Mouse (Mus musculus) layer of hippocampus, postnatal 14 days (tissue): ENCODE results near the gene Gan. TPM values are rescaled to one million over a fixed set of nuclear protein-coding genes. Genes with fewer than 3 reads are reported as not detected.

Experiments
- DNase-seq, 2 experiments: peaks; one replicate each; pipeline ENCODE4 v3.0.0; 2021 to 2022; ENCODE audit warnings: low spot score in 2 of 2, mixed read lengths in 1 of 2
- long read RNA-seq, 2 experiments: library from polyadenylated mRNA; stranded (forward); transcript quantifications; one replicate each; pipeline ENCODE4 v2.0.0; 2021
- total RNA-seq, 2 experiments: library from RNA; stranded (reverse); gene quantifications; 2 replicates each; pipeline ENCODE4 v1.2.3; 2021

Gan gene
- 10 to 100 TPM; 17.6 to 18.6 TPM for total RNA-seq
- long read RNA-seq, experiment 1, partial matches to known transcripts: 0 of 2 reads
- long read RNA-seq, experiment 1, other reads (novel, unspliced or antisense): 2 of 2 reads
- long read RNA-seq, experiment 2, partial matches to known transcripts: 0 of 5 reads
- long read RNA-seq, experiment 2, other reads (novel, unspliced or antisense): 5 of 5 reads

DNA sequence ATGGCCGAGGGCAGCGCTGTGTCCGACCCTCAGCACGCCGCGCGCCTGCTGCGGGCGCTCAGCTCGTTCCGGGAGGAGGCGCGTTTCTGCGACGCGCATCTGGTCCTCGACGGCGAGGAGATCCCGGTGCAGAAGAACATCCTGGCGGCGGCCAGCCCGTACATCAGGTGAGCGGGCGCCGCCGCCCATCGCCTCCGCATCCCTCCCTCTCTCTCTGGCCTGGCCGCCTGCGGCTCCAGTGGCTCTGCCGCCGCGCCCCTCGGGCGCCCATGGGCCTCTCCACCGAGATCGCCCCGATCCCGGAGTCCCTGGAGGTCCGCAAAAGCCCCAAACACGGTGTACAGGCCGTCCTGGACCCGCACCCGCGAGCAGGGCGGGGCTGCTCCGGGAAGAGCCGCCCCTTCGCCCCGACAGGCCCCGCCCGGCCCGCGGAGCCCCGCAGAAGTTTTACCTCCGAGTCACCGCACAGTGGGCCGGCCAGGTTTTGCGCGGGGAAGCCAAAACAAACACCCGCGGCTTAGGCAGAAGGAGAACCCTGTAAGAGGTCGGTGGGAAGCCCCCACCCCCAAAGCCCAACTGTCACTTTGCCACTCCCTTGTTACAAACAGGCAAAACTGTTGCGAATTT lies at the start of gene Gan:
TSS of gene Gan (plus strand) at position 1 of the 627 bp plus-strand sequence.
- DNase-seq: no peak

DNA sequence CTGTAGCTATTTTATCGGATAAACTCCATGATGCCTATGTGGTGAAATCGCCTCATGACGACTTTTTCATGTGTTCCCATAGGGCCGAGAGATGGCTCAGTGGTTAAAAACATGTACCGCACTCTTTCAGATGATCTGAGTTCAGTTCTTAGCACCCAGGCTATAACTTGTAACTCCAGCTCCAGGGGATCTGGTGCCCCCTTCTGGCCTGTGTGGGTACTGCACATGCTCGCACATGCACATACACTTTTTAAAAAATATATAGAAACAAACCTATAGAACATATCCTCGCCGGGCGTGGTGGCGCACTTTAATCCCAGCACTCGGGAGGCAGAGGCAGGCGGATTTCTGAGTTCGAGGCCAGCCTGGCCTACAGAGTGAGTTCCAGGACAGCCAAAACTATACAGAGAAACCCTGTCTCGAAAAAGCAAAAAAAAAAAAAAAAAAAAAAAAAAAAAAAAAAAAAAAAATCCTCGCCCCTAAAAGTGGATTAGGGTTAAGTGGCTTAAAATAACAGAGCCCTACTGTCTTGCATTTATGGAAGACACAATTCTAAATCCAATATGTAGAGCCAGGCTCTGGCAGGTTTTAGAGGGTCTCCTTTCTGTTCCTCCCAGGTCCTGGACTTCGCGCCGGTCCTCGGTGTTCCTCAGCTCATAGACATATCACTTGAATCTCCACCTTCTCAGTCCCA lies 48.8 kb upstream of the Gan start:
- no peak for DNase-seq

DNA sequence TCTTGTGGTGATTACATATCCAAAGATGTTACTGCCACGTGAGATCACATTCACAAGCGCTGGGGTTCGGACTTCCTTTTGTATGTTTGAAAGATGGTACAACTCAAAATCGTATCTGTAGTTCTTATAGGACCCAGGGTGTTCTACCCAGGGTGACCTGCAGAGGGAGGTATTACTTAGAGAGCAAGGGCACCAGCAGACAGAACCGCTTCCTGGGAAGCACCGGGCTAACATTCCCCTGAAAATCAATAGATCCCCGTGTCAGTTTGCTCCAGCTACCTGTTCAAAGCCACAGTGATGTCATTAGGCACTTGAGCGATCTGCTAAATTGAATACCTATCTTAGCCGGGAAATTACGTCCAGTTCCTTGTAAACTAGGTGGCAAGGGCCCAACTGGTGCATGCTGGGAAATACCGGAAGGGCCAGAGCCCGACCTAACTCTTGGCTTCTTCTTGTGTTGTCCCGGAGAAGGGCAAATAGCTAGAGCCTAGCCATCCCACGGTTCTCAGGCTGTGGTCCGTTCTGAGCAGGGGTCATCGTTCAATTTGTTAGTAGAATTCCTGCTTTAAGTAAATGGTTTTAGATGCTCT lies 48.0 kb upstream of the Gan start:
- peak; percentile 44 to 50 for DNase-seq

DNA sequence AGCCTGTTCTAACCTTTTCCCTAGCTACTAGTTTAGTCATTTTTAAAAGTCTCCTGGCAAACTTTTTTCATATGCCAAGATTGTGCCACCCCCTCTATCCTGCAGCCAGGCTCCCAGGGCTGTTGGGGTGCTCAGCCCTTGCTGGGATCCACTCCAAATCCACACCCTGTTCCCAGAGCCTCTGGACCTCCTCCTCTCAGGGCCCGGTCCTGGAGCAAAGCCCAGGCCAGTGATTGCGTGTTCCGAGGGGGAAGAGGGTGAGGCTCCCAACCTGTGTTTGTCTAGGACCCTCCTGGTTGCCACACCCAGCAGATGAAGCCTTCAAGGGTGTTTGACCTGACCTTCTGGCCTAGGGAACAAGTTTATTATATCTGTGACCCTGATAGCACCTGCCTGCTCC lies 46.3 kb upstream of the Gan start:
- DNase-seq: no peak

DNA sequence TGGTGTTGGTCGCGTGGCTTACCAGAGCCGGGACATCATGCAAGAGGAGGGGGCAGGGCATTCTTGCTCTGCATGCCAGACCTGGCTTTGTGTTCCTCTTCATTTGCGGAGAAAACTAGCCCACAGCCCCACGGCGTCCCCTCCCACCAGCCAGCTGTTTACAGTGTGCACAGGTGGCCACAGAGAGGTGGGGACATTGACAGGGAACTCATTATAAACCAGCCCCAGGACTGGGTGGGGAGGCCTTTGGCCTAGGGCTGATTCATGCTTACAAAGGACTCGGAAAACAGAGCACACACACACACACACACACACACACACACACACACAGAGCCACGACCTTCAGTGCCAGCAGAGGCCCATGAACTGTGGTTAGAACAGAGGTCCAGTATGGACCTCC lies 45.7 kb upstream of the Gan start:
- no peak for DNase-seq

DNA sequence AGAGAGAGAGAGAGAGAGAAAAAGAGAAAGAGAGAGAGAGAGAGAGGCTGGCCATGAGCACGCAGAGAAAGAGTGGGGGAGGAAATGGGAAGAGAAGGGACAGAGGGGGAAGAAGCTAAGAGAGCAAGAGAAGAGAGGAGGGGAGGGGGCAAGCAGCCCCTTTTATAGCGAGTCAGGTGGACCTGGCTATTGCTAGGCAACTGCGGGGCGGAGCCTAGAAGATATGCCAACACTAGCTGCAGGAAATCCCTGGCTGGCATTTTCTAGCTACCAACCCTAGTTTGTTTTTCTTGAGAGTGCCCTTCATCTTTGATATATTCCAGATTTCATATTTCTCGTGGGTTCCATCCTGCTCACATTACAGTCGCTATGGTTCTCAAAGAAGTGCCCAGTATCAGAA lies 42.8 kb upstream of the Gan start:
- DNase-seq: no peak

DNA sequence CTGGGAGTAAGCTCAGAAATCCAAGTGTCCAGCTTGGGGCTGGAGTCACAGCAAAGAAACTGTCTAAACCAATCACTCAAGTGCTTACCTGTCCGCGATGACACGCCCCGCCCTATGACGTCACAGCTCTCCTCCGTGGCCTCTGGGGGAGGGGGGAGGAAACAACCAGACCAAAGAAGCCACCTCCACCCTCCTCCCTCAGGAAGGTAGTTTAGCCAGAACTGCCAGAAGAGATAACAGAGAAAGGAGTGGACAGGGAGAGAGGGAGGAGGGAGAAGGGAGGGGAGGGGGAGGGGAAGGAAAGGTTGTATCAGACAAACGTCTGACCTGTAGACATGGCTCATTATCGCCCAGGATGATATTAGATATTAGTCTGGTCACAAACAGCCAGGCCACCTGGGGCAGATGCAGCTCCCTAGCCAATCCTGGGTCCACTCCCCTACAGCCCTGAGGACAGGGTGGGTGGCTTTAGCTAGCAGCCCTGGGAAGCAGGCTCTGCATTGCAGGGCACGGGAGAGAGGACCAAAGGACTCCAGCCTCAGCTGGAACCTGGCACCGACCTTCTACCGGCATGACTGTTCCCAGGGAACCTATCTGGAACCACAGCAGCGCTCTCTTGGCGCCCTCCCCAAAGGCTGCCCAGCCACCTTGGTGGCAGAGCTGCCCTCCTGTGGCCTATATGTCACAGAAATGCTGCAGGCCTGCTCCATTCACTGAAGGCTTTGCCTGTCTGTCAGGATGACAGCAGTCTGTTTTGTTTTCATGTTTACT lies 42.1 kb upstream of the Gan start:
- DNase-seq: no peak

DNA sequence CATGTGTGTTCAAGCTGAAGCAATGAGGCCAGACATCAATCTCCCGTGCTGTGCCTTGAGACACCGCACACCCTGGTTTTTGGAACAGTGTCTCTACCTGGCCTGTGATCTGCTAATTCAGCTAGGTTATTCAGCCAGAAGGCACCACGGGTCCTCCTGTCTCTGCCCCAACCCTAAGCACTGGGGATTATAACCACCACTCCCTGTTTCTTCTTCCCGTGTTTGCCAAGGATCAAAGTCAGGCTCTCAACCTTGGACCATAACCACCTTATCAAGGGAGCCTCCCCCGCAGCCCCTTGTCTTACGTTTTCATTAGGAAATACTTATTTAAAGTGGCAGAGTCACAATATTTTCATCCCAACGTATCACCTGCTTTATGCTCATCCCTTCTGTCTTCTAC lies 41.4 kb upstream of the Gan start:
- DNase-seq: no peak

DNA sequence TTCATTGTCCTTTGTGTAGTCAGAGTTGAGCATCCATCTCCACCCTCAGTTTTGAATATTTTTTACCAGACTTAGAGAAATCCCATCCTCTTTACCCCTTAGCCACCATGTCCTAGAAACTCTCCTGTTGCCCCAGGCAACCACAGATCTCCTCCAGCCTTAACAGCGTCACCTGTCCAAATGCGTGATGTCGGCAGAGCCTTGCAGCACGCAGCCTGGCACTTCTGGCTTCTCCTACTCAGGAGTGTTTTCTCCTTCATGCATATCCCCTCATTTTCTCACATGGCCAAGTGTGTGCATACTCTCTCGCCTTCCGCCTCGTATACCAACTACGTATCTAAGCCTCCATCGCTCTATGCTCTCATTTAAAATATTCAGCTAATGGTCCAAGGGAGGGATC lies 39.5 kb upstream of the Gan start:
- no peak for DNase-seq

DNA sequence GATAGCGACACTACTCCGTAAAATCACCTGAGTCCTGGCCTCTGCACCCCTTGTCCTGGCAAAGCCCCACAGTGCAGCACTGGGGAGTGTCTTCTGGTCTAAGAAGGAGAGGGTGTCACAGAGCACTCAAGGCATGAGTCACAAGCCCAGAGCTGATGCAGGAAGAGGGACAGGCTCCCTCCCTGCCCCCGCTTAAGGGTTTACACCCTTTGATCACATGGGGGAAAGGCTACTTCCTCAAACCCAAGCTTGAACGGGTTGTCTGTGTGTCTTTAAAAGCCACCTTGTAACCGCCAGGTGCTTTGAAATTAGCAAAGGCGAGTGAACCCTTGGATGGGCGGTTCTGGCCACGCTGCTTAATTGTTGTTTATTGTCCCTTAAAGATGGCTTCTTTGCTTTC lies 36.7 kb upstream of the Gan start:
- DNase-seq: no peak

DNA sequence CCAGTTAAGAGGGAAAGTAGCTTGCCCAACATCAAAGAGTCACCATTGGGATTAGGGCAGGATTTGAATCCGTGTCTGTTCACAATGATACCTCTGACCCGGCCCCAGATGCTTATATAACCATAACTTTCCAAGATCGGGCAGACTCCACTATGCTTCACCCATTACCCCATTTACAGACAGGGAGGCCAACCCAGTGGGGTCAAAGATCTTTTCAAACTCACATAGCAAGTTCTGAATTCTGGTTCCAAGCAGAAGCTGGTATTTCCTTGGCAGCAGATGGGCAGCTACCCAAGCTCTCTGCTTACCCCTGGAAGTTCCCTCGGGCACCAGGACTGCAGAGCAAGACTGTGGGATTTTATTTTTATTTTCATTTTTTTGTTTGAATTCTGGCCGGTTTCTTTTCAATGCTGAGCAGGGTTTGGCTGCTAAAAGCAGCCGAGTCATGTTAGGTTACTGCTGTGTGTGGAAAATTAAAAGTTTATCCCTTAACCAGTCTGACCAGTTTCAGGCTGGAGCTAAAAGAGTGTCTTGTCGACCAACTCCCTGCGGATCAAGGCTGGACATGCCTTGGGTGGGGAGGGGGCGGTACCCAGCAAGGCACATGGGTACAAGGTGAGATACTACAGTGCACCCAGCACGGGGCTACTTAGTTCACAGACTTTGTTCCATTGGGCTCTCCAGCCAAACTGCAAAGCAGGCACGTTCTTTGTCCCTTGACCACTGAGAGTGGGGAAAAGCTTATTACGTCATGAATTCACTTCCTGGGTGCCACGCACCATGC lies 33.9 kb upstream of the Gan start:
- no peak for DNase-seq

DNA sequence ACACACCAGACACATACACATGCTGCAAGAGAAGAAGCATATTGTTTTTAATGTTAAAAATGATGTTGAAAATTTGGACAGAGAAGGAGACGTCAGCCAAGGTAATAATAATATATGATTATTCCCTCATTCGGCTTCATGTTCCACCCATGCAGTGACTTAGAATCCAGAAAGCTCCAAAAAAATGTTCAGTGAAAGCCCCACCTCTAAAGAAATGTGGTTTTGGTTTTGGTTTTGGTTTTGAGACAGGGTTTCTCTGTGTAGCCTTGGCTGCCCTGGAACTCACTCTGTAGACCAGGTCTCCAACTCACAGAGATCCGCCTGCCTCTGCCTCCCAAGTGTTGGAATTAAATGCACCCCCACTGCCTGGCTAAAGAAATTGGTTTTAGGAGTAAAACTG lies 32.1 kb upstream of the Gan start:
- no peak for DNase-seq

DNA sequence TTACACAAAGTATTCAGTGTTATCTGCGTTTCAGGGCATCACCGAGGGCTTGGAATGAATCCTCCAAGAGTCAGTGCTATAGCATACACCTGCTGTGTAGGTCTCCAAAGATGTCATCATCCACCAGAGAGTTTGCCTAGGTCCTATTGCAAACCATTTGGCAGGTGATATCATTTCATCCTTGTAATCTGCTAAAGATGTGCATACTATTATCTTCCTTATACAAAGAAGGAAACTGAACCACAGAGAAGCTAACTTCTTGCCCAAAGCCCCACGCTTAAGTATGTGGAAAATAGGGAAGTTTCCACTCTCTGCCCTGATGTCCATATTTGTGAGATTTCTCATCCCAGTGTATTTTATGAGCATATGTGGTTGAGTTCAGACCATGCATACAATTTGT lies 31.5 kb upstream of the Gan start:
- no peak for DNase-seq

DNA sequence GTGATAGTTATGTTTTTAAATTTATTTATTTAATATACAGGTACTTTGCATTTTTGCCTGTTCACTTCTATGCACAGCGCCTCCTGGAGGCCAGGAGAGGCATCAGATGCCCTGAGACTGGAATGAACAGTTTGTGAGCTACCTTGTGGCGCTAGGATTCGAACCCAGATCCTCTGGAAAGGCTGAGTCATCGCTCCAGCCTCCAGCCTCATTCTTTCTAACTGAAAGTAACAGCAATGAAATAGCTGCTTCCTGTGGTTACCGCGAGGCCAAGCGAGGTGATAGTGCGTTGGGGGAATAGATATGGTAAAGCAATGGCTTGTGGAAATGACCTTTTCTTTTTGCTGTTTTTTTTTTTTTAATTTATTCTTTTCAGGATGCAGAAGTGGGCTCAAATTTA lies 30.9 kb upstream of the Gan start:
- DNase-seq: no peak

DNA sequence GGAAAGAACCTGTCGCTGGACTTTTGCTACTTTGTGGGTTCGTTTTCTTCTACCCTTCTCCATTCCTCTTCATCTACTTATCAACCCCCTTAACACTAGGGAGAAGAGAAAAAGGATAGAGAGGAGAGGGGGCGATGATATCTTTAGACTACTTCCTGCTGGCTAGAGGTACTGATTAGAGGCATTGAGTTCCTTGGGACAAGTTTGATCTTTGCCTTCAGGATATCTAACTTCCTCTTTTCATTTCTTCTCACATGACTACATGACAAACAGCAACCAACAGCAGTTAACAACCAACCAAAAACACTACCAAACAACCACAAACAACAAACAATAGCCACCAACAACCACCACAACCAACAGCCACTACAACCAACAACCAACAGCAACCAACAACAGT lies 24.2 kb upstream of the Gan start:
- DNase-seq: no peak

DNA sequence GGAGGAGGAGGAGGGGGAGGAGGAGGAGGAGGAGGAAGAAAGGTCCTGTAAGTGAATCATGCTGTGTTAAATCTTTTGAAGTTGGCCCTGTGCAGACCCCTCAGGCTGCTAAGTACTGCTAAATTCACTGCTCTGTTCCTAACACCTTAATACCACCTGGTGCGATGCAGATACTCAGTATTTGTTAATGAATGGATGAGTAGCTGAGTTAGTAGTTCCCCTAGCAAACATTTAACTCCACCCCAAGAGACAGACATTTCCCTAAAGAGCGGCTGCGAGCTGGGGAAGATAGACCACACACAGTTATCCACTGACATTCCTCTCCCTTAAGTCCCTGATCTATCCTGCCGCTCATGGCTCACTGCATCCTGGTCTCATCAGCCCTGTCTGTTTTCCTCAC lies 21.6 kb upstream of the Gan start:
- no peak for DNase-seq

DNA sequence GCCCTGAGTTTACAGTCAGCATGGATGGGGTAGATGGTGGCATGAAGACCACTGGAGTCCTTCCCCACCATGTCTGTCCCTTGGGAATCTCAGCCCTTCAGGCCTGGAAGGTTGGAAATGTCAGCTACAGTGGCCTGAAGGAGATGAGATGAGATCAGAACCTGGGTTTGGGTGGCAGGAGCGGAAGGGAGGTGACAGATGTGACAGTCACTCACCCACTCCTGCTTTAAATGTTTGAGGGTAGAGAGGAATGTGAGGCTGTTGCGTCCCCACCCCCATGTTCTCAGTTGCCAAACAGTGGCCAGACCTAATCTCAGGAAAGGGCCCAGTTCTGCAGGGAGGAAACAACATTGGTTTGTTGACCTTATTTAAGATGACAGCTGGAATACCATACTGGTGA lies 21.2 kb upstream of the Gan start:
- no peak for DNase-seq

DNA sequence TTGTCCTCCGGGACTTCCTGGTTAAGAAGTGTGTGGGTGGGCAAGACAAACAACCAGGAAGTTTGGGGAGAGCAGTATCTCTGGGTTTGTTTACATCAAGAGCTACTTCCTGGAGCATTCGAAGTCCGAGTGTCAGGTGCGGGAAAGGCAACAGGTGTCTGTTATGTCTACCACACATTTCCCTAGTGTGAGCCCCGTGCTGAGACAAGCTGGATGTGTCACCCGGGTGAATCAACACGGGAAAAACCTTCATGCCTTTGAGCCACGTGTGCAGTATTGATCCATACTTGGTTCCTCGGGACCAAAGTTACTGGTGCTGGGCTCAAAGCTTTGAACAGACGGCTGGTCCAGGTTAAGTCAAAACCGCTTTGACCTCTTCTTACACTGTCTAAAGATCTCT lies 20.6 kb upstream of the Gan start:
- no peak for DNase-seq

DNA sequence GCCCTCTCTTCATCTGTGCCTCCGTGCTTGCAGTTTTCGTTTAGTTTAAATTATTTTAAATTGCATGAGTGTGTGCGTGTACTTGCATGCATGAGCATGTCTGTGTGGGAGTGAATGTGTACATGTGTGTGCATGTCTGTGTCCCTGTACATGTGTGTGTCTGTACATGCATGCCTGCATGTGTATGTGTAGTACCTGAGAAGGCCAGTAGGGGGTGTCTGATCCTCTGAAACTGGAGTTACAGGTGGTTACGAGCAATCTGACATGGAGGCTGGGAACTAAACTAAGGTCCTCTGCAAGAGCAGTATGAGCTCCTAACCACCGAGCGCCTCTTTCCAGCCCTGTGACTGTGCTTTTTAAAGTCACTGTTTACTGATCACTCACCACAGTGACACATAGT lies 9.4 kb upstream of the Gan start:
- no peak for DNase-seq

DNA sequence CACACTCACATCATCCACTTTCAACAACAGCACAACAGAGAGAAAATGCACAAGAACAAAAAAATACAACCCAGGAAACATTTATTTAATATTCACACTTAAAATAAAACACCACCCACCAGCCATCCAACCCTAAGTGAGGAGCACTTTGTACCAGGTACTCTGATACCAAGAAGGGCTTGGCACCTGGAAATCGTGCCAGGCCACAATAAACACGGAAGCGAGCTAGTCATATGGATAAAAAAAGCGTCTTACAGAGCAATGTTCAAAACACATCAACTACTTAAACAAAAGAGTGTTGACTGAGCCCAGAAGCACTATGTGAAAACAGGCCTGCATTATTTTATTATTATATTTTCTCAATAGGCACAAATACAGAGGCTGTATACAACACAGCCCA lies 1.8 kb upstream of the Gan start:
- no peak for DNase-seq
